Mouse (Mus musculus): Measurements from ENCODE around the gene Trim52. TPM values are rescaled to one million over a fixed set of nuclear protein-coding genes. Genes with fewer than 3 reads are reported as not detected.

The Trim52 gene
- not detected in 2 replicates for total RNA-seq (2014; rRNA removed; ENCODE audit: low replicate concordance)
- polyA plus RNA-seq (2015; fragmentation: Nextera tagmentation; extraction: Ambion mirVana): not detected in 2 replicates

- Histone ChIP-seq H3K27me3 (ENCODE audit: control insufficient read depth, insufficient read depth, low read length) (no peaks in the 10 kb centered on the region), H3K9me3 (replicated peaks; ENCODE audit: control insufficient read depth, low read length) (no peaks in the 10 kb centered on the region), H3K4me2 (ENCODE audit: low read depth, low read length) (no peak within 1 kb of the TSS), H3K9ac (replicated peaks; ENCODE audit: low read depth, low read length) (no peak within 1 kb of the TSS), H3K4me3 (ENCODE audit: low read depth, low read length) (no peak within 1 kb of the TSS), H3K4me1 (ENCODE audit: control insufficient read depth, insufficient read depth) (no peaks in the 10 kb centered on the region), H3K27ac (ENCODE audit: low read depth) (no peak within 1 kb of the TSS), H3K36me3 (replicated peaks; ENCODE audit: control insufficient read depth, insufficient read depth, low read length) (no peaks in the 10 kb centered on the region)
- WGBS: 89% methylated on average over 21 of the region's 21 CpGs
- TF ChIP-seq EP300 (IDR thresholded peaks at IDR 0.05; ENCODE audit: low read depth) (no peak), CTCF (IDR thresholded peaks at IDR 0.05; ENCODE audit: low read depth) (no peak)
- ATAC-seq (ENCODE audit: insufficient read depth, low read depth): no peak
- DNase-seq (ENCODE audit: low spot score): no peak
Observed at GRCm38 (mm10) chr14:106105980-106106379, at the start of gene Trim52. Gene Trim52 (plus strand): TSS chr14:106106198.

- no peaks in the 10 kb centered on the region for H3K36me3 ChIP-seq (replicated peaks; ENCODE audit: control insufficient read depth, insufficient read depth, low read length)
- no peak overlapping the region for H3K4me3 ChIP-seq (ENCODE audit: low read depth, low read length)
- ATAC-seq (ENCODE audit: insufficient read depth, low read depth): no peak
- 67% methylated on average over 1 of the region's 1 CpGs for WGBS
- no peak overlapping the region for H3K4me2 ChIP-seq (ENCODE audit: low read depth, low read length)
- H3K9me3 ChIP-seq (replicated peaks; ENCODE audit: control insufficient read depth, low read length): no peaks in the 10 kb centered on the region
- H3K27ac ChIP-seq (ENCODE audit: low read depth): no peak overlapping the region
- no peak for DNase-seq (ENCODE audit: low spot score)
- H3K4me1 ChIP-seq (ENCODE audit: control insufficient read depth, insufficient read depth): no peaks in the 10 kb centered on the region
- TF ChIP-seq EP300 (IDR thresholded peaks at IDR 0.05; ENCODE audit: low read depth): no peak
- no peak for TF ChIP-seq CTCF (IDR thresholded peaks at IDR 0.05; ENCODE audit: low read depth)
- H3K27me3 ChIP-seq (ENCODE audit: control insufficient read depth, insufficient read depth, low read length): no peaks in the 10 kb centered on the region
- no peak overlapping the region for H3K9ac ChIP-seq (replicated peaks; ENCODE audit: low read depth, low read length)
Observed at GRCm38 (mm10) chr14:106072608-106073007, 33.4 kb upstream of the Trim52 start.

GRCm38 (mm10) chr14:106075181-106076064 is 30.6 kb upstream of the Trim52 start:
- WGBS: 68% methylated on average over 3 of the region's 3 CpGs
- H3K4me3 ChIP-seq (ENCODE audit: low read depth, low read length): no peak overlapping the region
- DNase-seq (ENCODE audit: low spot score) (no peak), ATAC-seq (ENCODE audit: insufficient read depth, low read depth) (no peak)
- no peaks in the 10 kb centered on the region for H3K36me3 ChIP-seq (replicated peaks; ENCODE audit: control insufficient read depth, insufficient read depth, low read length)
- H3K27ac ChIP-seq (ENCODE audit: low read depth): no peak overlapping the region
- H3K27me3 ChIP-seq (ENCODE audit: control insufficient read depth, insufficient read depth, low read length): no peaks in the 10 kb centered on the region
- H3K4me1 ChIP-seq (ENCODE audit: control insufficient read depth, insufficient read depth): no peaks in the 10 kb centered on the region
- no peak overlapping the region for H3K4me2 ChIP-seq (ENCODE audit: low read depth, low read length)
- H3K9ac ChIP-seq (replicated peaks; ENCODE audit: low read depth, low read length): no peak overlapping the region
- no peaks in the 10 kb centered on the region for H3K9me3 ChIP-seq (replicated peaks; ENCODE audit: control insufficient read depth, low read length)
- TF ChIP-seq EP300 (IDR thresholded peaks at IDR 0.05; ENCODE audit: low read depth) (no peak), CTCF (IDR thresholded peaks at IDR 0.05; ENCODE audit: low read depth) (no peak)

- Histone ChIP-seq H3K4me3 (ENCODE audit: low read depth, low read length) (no peak overlapping the region), H3K27ac (ENCODE audit: low read depth) (no peak overlapping the region), H3K4me1 (ENCODE audit: control insufficient read depth, insufficient read depth) (no peaks in the 10 kb centered on the region), H3K9me3 (replicated peaks; ENCODE audit: control insufficient read depth, low read length) (no peaks in the 10 kb centered on the region), H3K36me3 (replicated peaks; ENCODE audit: control insufficient read depth, insufficient read depth, low read length) (no peaks in the 10 kb centered on the region), H3K9ac (replicated peaks; ENCODE audit: low read depth, low read length) (no peak overlapping the region), H3K27me3 (ENCODE audit: control insufficient read depth, insufficient read depth, low read length) (no peaks in the 10 kb centered on the region), H3K4me2 (ENCODE audit: low read depth, low read length) (no peak overlapping the region)
- no peak for ATAC-seq (ENCODE audit: insufficient read depth, low read depth)
- no peak for DNase-seq (ENCODE audit: low spot score)
- 52% methylated on average over 13 of the region's 13 CpGs for WGBS
- no peak for TF ChIP-seq EP300 (IDR thresholded peaks at IDR 0.05; ENCODE audit: low read depth)
- TF ChIP-seq CTCF (IDR thresholded peaks at IDR 0.05; ENCODE audit: low read depth): no peak
Observed at GRCm38 (mm10) chr14:106088480-106089037, 17.4 kb upstream of the Trim52 start.

GRCm38 (mm10) chr14:106096816-106097215 is 9.2 kb upstream of the Trim52 start:
- H3K9ac ChIP-seq (replicated peaks; ENCODE audit: low read depth, low read length): no peak overlapping the region
- ATAC-seq (ENCODE audit: insufficient read depth, low read depth) (no peak), DNase-seq (ENCODE audit: low spot score) (no peak)
- H3K9me3 ChIP-seq (replicated peaks; ENCODE audit: control insufficient read depth, low read length): no peaks in the 10 kb centered on the region
- H3K27me3 ChIP-seq (ENCODE audit: control insufficient read depth, insufficient read depth, low read length): no peaks in the 10 kb centered on the region
- H3K4me3 ChIP-seq (ENCODE audit: low read depth, low read length): no peak overlapping the region
- no peaks in the 10 kb centered on the region for H3K4me1 ChIP-seq (ENCODE audit: control insufficient read depth, insufficient read depth)
- no peak overlapping the region for H3K4me2 ChIP-seq (ENCODE audit: low read depth, low read length)
- WGBS: 81% methylated on average over 4 of the region's 4 CpGs
- no peaks in the 10 kb centered on the region for H3K36me3 ChIP-seq (replicated peaks; ENCODE audit: control insufficient read depth, insufficient read depth, low read length)
- H3K27ac ChIP-seq (ENCODE audit: low read depth): no peak overlapping the region
- TF ChIP-seq EP300 (IDR thresholded peaks at IDR 0.05; ENCODE audit: low read depth): no peak
- no peak for TF ChIP-seq CTCF (IDR thresholded peaks at IDR 0.05; ENCODE audit: low read depth)
